8 mouse cellular contexts compared by ENCODE assay signal in genomic region chr10:60351248-60351647, GRCm38 (mm10). TPM values are rescaled to one million over a fixed set of nuclear protein-coding genes. Genes with fewer than 3 reads are reported as not detected.
A peak's percentile ranks its signal among the peaks of the same experiment; 100 is the strongest.
DNase-seq lines count a peak whose midpoint lies in the region; ATAC-seq lines count a peak whose summit lies in the region.

No protein-coding gene starts in this region.

- DNase-seq in 3134 (ENCODE audit: extremely low read depth, insufficient read length, low spot score), result peak; percentile 42
- DNase-seq in thymus, postnatal 4 days, result no peak

- peak overlapping the region; percentile 76 for H3K4me3 ChIP-seq in erythroblast, embryonic 14.5 days (replicated peaks)
- H3K4me3 ChIP-seq in heart, embryonic 14.5 days (ENCODE audit: control insufficient read depth in 1 of 2, insufficient read depth in 1 of 2, low read depth in 1 of 2, low read length in 2 of 2), result no peak overlapping the region
- H3K4me3 ChIP-seq in liver, embryonic 15.5 days (replicated peaks), result peak overlapping the region; percentile 74; the same call in 1 of the 2 replicates
- H3K4me3 ChIP-seq in forebrain, embryonic 13.5 days, result no peak overlapping the region

- no peak for ATAC-seq in erythroblast, adult 5-6 weeks (replicated peaks; ENCODE audit: low FRiP score, poor library complexity, severe bottlenecking)
- no peak for ATAC-seq in heart, embryonic 14.5 days (ENCODE audit: insufficient number of reproducible peaks, insufficient read depth, low FRiP score, low read depth)
- ATAC-seq in liver, embryonic 15.5 days (ENCODE audit: insufficient read depth), result no peak
- no peak for ATAC-seq in megakaryocyte progenitor cell, adult 5-6 weeks (replicated peaks; ENCODE audit: poor library complexity)
- no peak for ATAC-seq in forebrain, embryonic 13.5 days

- H3K36me3 ChIP-seq in erythroblast, embryonic 14.5 days (ENCODE audit: control insufficient read depth), result peaks cover 20% of the 10 kb centered on the region
- no peaks in the 10 kb centered on the region for H3K36me3 ChIP-seq in heart, embryonic 14.5 days (ENCODE audit: control insufficient read depth, insufficient read depth, low read length)
- no peaks in the 10 kb centered on the region for H3K36me3 ChIP-seq in liver, embryonic 15.5 days (replicated peaks)
- no peaks in the 10 kb centered on the region for H3K36me3 ChIP-seq in forebrain, embryonic 13.5 days (ENCODE audit: poor library complexity, severe bottlenecking)

- H3K9me3 ChIP-seq in erythroblast, embryonic 14.5 days (ENCODE audit: control insufficient read depth, low read length), result no peaks in the 10 kb centered on the region
- no peaks in the 10 kb centered on the region for H3K9me3 ChIP-seq in heart, embryonic 14.5 days (ENCODE audit: control insufficient read depth, low read length)
- H3K9me3 ChIP-seq in liver, embryonic 15.5 days (replicated peaks), result no peaks in the 10 kb centered on the region
- no peaks in the 10 kb centered on the region for H3K9me3 ChIP-seq in forebrain, embryonic 13.5 days (replicated peaks)

- H3K4me2 ChIP-seq in heart, embryonic 14.5 days (ENCODE audit: low read length), result peak overlapping the region; percentile 55
- H3K4me2 ChIP-seq in liver, embryonic 15.5 days, result peak overlapping the region; percentile 87
- no peak overlapping the region for H3K4me2 ChIP-seq in forebrain, embryonic 13.5 days

- H3K27me3 ChIP-seq in erythroblast, embryonic 14.5 days (ENCODE audit: control insufficient read depth), result peaks cover 6% of the 10 kb centered on the region
- peaks cover 7% of the 10 kb centered on the region; the same call in 1 of the 2 replicates for H3K27me3 ChIP-seq in heart, embryonic 14.5 days (ENCODE audit: control insufficient read depth, insufficient read depth, low read length)
- H3K27me3 ChIP-seq in liver, embryonic 15.5 days, result no peaks in the 10 kb centered on the region
- peaks cover 19% of the 10 kb centered on the region for H3K27me3 ChIP-seq in forebrain, embryonic 13.5 days

- H3K27ac ChIP-seq in heart, embryonic 14.5 days (replicated peaks in 1 of 2; ENCODE audit: control insufficient read depth in 1 of 2, insufficient read depth in 1 of 2, low read depth in 2 of 2, low read length in 2 of 2), result peak overlapping the region; percentile 76 to 77
- H3K27ac ChIP-seq in liver, embryonic 15.5 days (replicated peaks), result peak overlapping the region; percentile 94
- no peak overlapping the region for H3K27ac ChIP-seq in forebrain, embryonic 13.5 days

- peak overlapping the region; percentile 32; the same call in 1 of the 2 replicates for H3K9ac ChIP-seq in heart, embryonic 14.5 days (ENCODE audit: low read length)
- peak overlapping the region; percentile 25; the same call in 1 of the 2 replicates for H3K9ac ChIP-seq in liver, embryonic 15.5 days
- no peak overlapping the region for H3K9ac ChIP-seq in forebrain, embryonic 13.5 days

- 27% methylated on average over 3 of the region's 3 CpGs for WGBS in heart, embryonic 14.5 days
- WGBS in liver, embryonic 15.5 days (ENCODE audit: insufficient replicate concordance), result 33% methylated on average over 3 of the region's 3 CpGs
- WGBS in forebrain, embryonic 13.5 days, result 25% methylated on average over 3 of the region's 3 CpGs

- peaks cover 62% of the 10 kb centered on the region for H3K4me1 ChIP-seq in erythroblast, embryonic 14.5 days (ENCODE audit: control insufficient read depth)
- H3K4me1 ChIP-seq in heart, embryonic 14.5 days (ENCODE audit: control insufficient read depth in 2 of 2, insufficient read depth in 2 of 2, low read length in 2 of 2), result peaks cover 17 to 20% of the 10 kb centered on the region in 2 experiments
- peaks cover 65% of the 10 kb centered on the region for H3K4me1 ChIP-seq in liver, embryonic 15.5 days (replicated peaks)
- peaks cover 22% of the 10 kb centered on the region for H3K4me1 ChIP-seq in forebrain, embryonic 13.5 days

RNA-seq across cellular contexts. Expression of gene Vsir, which starts 4.6 kb away (rescaled TPM):
- 4.9 and 6.2 TPM in 2 replicates for polyA plus RNA-seq in erythroblast, embryonic 14.5 days (2012)
- 78.8 and 104 TPM in 2 replicates for total RNA-seq in erythroblast, adult 5-6 weeks (2015; ENCODE audit: low replicate concordance)
- 77.5 and 165 TPM in 2 replicates for total RNA-seq in erythroblast, adult 5-6 weeks (2017; ENCODE audit: low replicate concordance)
- polyA plus RNA-seq in heart, embryonic 14.5 days (2014; fragmentation: Nextera tagmentation; extraction: Ambion mirVana), result 2.3 and 2.7 TPM in 2 replicates
- 11.0 and 11.4 TPM in 2 replicates for polyA plus RNA-seq in liver, embryonic 15.5 days (2015; fragmentation: Nextera tagmentation; extraction: Ambion mirVana)
- 43.4 and 55.3 TPM in 2 replicates for total RNA-seq in megakaryocyte progenitor cell, adult 5-6 weeks (2015)
- total RNA-seq in megakaryocyte progenitor cell, adult 5-6 weeks (2017), result 119 and 123 TPM in 2 replicates
- 1.2 and 1.3 TPM in 2 replicates for polyA plus RNA-seq in forebrain, embryonic 13.5 days (2015; fragmentation: Nextera tagmentation; extraction: Ambion mirVana)

RNA-seq across cellular contexts. Expression of gene Gm17455, which starts 48.3 kb away (rescaled TPM):
- polyA plus RNA-seq in erythroblast, embryonic 14.5 days (2012), result not detected in 2 replicates
- total RNA-seq in erythroblast, adult 5-6 weeks (2015; ENCODE audit: low replicate concordance), result not detected in 2 replicates
- total RNA-seq in erythroblast, adult 5-6 weeks (2017; ENCODE audit: low replicate concordance), result not detected in 2 replicates
- polyA plus RNA-seq in heart, embryonic 14.5 days (2014; fragmentation: Nextera tagmentation; extraction: Ambion mirVana), result not detected in 2 replicates
- polyA plus RNA-seq in liver, embryonic 15.5 days (2015; fragmentation: Nextera tagmentation; extraction: Ambion mirVana), result 0.22 TPM in 1 of 2 replicates, not detected in the other
- total RNA-seq in megakaryocyte progenitor cell, adult 5-6 weeks (2015), result 0.29 TPM in 1 of 2 replicates, not detected in the other
- not detected in 2 replicates for total RNA-seq in megakaryocyte progenitor cell, adult 5-6 weeks (2017)
- polyA plus RNA-seq in forebrain, embryonic 13.5 days (2015; fragmentation: Nextera tagmentation; extraction: Ambion mirVana), result 2.0 and 4.2 TPM in 2 replicates

Comparison
In these comparisons a context has a peak if more than half of its experiments do, and no peak if none do; other contexts are left out.
1. H3K4me3 ChIP-seq: peak in erythroblast, embryonic 14.5 days (single experiment) and liver, embryonic 15.5 days (single experiment); none in heart, embryonic 14.5 days (0 of 2) and forebrain, embryonic 13.5 days (single experiment).